Comparison of ENCODE assay signal across 8 mouse cellular contexts in genomic region chr1:153485201-153485796, GRCm38 (mm10). TPM values are rescaled to one million over a fixed set of nuclear protein-coding genes. Genes with fewer than 3 reads are reported as not detected.
DNase-seq lines count a peak whose midpoint lies in the region; ATAC-seq and TF ChIP-seq lines count a peak whose summit lies in the region.

No protein-coding gene starts in this region.

- peak overlapping the region; percentile 100 for H3K4me3 ChIP-seq in heart, embryonic 13.5 days
- peak overlapping the region; percentile 99 for H3K4me3 ChIP-seq in hindbrain, embryonic 13.5 days
- H3K4me3 ChIP-seq in midbrain, embryonic 11.5 days (ENCODE audit: low read depth, low read length): peak overlapping the region; percentile 100
- H3K4me3 ChIP-seq in lung, adult 2 months (replicated peaks; ENCODE audit: extremely low read depth, low read depth, low read length): no peak overlapping the region

- peak overlapping the region; percentile 99 for H3K9ac ChIP-seq in heart, embryonic 13.5 days
- H3K9ac ChIP-seq in hindbrain, embryonic 13.5 days: peak overlapping the region; percentile 40; the same call in 1 of the 2 replicates
- peak overlapping the region; percentile 13; the same call in 1 of the 2 replicates for H3K9ac ChIP-seq in midbrain, embryonic 11.5 days (ENCODE audit: low read length)

- peaks cover 27% of the 10 kb centered on the region for H3K4me1 ChIP-seq in heart, embryonic 13.5 days
- H3K4me1 ChIP-seq in hindbrain, embryonic 13.5 days (replicated peaks): peaks cover 27% of the 10 kb centered on the region
- peaks cover 16% of the 10 kb centered on the region for H3K4me1 ChIP-seq in midbrain, embryonic 11.5 days (ENCODE audit: control insufficient read depth, insufficient read depth, low read length)
- H3K4me1 ChIP-seq in lung, adult 2 months (ENCODE audit: control insufficient read depth, insufficient read depth, low read length): peaks cover 8% of the 10 kb centered on the region

- intact Hi-C loops in heart, postnatal 36 days (cut with DNase I): loop anchor here (5.0 kb wide), 1 partner anchor 262 kb away; the partner anchor contains the start of gene Rnasel

- peak overlapping the region; percentile 90 for H3K4me2 ChIP-seq in heart, embryonic 13.5 days
- peak overlapping the region; percentile 88 for H3K4me2 ChIP-seq in hindbrain, embryonic 13.5 days
- peak overlapping the region; percentile 86 for H3K4me2 ChIP-seq in midbrain, embryonic 11.5 days

- no peaks in the 10 kb centered on the region for H3K27me3 ChIP-seq in heart, embryonic 13.5 days (replicated peaks)
- no peaks in the 10 kb centered on the region for H3K27me3 ChIP-seq in hindbrain, embryonic 13.5 days
- H3K27me3 ChIP-seq in midbrain, embryonic 11.5 days (ENCODE audit: control insufficient read depth, insufficient read depth, low read length): no peaks in the 10 kb centered on the region

- peaks cover 30% of the 10 kb centered on the region for H3K36me3 ChIP-seq in heart, embryonic 13.5 days
- H3K36me3 ChIP-seq in hindbrain, embryonic 13.5 days: peaks cover 22% of the 10 kb centered on the region
- H3K36me3 ChIP-seq in midbrain, embryonic 11.5 days (ENCODE audit: control insufficient read depth, insufficient read depth, low read length): peaks cover 5% of the 10 kb centered on the region; the same call in 1 of the 2 replicates

- no peak for TF ChIP-seq CTCF in lung, adult 2 months (IDR thresholded peaks at IDR 0.05; ENCODE audit: insufficient read depth, low read length)

- ATAC-seq in heart, embryonic 13.5 days (ENCODE audit: extremely low read depth, insufficient number of reproducible peaks, low FRiP score, low TSS enrichment): no peak
- no peak for ATAC-seq in hindbrain, embryonic 13.5 days (ENCODE audit: low FRiP score)
- no peak for ATAC-seq in midbrain, embryonic 11.5 days (ENCODE audit: low FRiP score)

- DNase-seq in heart, postnatal 36 days: no peak
- DNase-seq in NIH3T3 (ENCODE audit: low read depth): peak; percentile 39
- DNase-seq in midbrain, embryonic 11.5 days (ENCODE audit: low spot score, missing footprints): no peak
- no peak for DNase-seq in Muller cell, postnatal 12 days (ENCODE audit: inconsistent ontology term)
- DNase-seq in lung, adult 2 months: no peak
- DNase-seq in cerebellum, postnatal 14 days: no peak

- no peak overlapping the region for H3K27ac ChIP-seq in heart, embryonic 13.5 days (replicated peaks)
- H3K27ac ChIP-seq in hindbrain, embryonic 13.5 days: peak overlapping the region; percentile 4; the same call in 1 of the 2 replicates
- H3K27ac ChIP-seq in midbrain, embryonic 11.5 days (ENCODE audit: low read depth, low read length): no peak overlapping the region

- 47% methylated on average over 2 of the region's 2 CpGs for WGBS in heart, embryonic 13.5 days
- WGBS in hindbrain, embryonic 13.5 days: 52% methylated on average over 2 of the region's 2 CpGs
- 47% methylated on average over 2 of the region's 2 CpGs for WGBS in midbrain, embryonic 11.5 days
- WGBS in lung, adult 2 months: 28% methylated on average over 2 of the region's 2 CpGs

- no peaks in the 10 kb centered on the region for H3K9me3 ChIP-seq in heart, embryonic 13.5 days
- no peaks in the 10 kb centered on the region for H3K9me3 ChIP-seq in hindbrain, embryonic 13.5 days
- H3K9me3 ChIP-seq in midbrain, embryonic 11.5 days (ENCODE audit: control insufficient read depth, low read length): no peaks in the 10 kb centered on the region

- no peak for TF ChIP-seq POLR2A in lung, adult 2 months (IDR thresholded peaks at IDR 0.05; ENCODE audit: borderline replicate concordance, extremely low read depth, low read depth, low read length)

RNA-seq across cellular contexts. Expression of gene Dhx9, which starts 2.2 kb away (rescaled TPM):
- polyA plus RNA-seq in heart, embryonic 13.5 days (2015; fragmentation: Nextera tagmentation; extraction: Ambion mirVana): 21.5 and 22.0 TPM in 2 replicates
- total RNA-seq in heart, postnatal 36 days (2021): 10 to 100 TPM; 49.5 to 50.9 TPM
- 41.5 and 47.7 TPM in 2 replicates for polyA plus RNA-seq in hindbrain, embryonic 13.5 days (2015; fragmentation: Nextera tagmentation; extraction: Ambion mirVana)
- 27.0 and 35.6 TPM in 2 replicates for polyA plus RNA-seq in midbrain, embryonic 11.5 days (2014; fragmentation: Nextera tagmentation; extraction: Ambion mirVana)
- 8.0 and 16.1 TPM in 2 replicates for polyA plus RNA-seq in lung, adult 2 months (2012; rRNA removed)

Comparison
In these comparisons a context has a peak if more than half of its experiments do, and no peak if none do; other contexts are left out.
1. H3K9ac ChIP-seq: peak in every context shown above with its lines; median percentile 99 in heart, embryonic 13.5 days; 40 in hindbrain, embryonic 13.5 days; 13 in midbrain, embryonic 11.5 days.